Mouse (Mus musculus): ENCODE data around the gene Pitpnm3. TPM values are rescaled to one million over a fixed set of nuclear protein-coding genes. Genes with fewer than 3 reads are reported as not detected.

Gene Pitpnm3
- polyA plus RNA-seq, 1 experiment from 2014 or later = 0.35 TPM

DNA sequence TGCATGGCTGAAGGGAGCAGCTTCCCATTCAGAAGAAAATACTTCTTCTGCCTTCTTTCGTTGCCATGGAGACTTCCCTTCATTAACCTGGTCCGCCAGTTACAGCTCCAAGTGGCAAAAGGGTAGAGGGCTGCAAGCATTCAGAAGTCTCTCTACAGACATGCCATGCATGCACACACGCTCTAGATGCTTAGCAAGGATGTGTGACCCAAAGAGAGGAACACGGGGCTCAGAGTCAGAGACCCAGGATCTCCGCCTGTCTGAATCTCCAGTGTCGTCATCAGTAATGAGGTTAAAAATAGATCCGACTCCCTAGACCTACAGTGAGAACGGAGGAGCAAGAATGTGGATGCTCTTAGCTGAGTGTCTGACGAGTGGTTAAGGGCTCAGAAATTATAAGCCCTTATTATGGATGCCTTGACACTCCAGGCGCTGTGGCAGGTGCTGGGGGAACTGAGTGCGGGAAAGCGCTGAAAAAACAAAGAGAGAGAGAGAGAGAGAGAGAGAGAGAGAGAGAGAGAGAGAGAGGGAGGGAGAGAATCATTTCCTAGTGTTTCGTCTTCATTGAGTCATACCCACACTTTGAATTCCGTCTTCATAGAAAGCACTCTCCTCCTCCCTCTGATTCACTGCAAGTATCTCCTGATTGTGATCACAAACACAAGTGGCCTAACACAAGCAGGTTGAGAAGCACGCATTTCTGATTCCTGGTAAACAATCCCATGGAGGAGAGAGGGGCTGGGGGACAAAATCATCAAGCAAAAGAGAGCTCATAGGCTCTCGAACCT, 95.8 kb downstream of the Pitpnm3 start:
- Histone ChIP-seq H3K9ac (ENCODE audit: low read depth, low read length) (no peak overlapping the region), H3K9me3 (ENCODE audit: control insufficient read depth, low read length) (no peaks in the 10 kb centered on the region), H3K4me1 (ENCODE audit: control insufficient read depth, insufficient read depth, low read length) (peaks cover 21% of the 10 kb centered on the region), H3K4me3 (ENCODE audit: low read length) (no peak overlapping the region), H3K36me3 (ENCODE audit: control insufficient read depth, insufficient read depth, low read length) (no peaks in the 10 kb centered on the region), H3K4me2 (ENCODE audit: low read depth, low read length) (no peak overlapping the region), H3K27ac (ENCODE audit: low read length) (no peak overlapping the region), H3K27me3 (replicated peaks; ENCODE audit: control insufficient read depth, insufficient read depth, low read length) (no peaks in the 10 kb centered on the region)
- 35% methylated on average over 16 of the region's 16 CpGs for WGBS
- ATAC-seq = no peak

DNA sequence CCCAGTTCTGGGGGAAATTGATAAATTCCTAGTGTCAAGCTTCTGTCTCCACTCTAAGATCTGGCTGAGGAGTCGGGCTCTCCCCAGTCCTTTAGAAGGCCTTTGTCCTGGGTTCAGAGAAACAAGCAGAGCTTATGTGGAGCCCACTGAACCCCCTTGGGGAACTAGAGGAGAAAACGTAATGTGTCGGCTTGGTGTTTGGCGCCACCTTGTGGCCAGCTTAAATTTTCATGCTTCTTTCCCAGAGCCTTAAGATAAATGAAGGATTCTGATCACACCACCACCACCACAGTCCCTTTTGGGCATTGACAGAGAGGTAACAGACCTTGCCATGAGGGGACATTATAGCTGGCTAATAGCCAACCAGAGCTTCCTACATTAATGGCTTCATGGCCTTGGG, 97.6 kb downstream of the Pitpnm3 start:
- WGBS = 3% methylated on average over 4 of the region's 4 CpGs
- no peak overlapping the region for H3K27ac ChIP-seq (ENCODE audit: low read length)

DNA sequence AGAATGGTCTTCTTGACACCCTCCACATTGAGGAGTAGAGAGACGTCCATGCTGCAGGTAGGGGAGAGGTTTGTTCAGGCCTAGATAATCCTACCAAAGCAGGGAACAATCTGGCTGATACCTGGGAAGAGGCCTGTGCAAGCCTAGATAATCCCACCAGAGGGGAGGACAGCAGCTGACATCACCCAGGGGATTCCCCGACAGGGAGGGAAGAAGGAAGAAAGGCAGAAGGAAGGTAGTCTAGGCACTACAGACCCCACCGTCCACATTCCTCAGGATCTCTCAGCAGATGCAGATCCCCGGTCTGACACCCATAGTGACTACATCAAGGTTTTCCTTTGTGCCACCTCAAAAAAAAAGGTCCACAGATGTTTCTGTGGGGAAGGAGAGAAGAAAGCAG, 98.2 kb downstream of the Pitpnm3 start, which contains the start of gene Aipl1:
Gene Aipl1, minus strand, starts transcription at position 101 of the 400 bp plus-strand sequence.
- H3K4me3 ChIP-seq (ENCODE audit: low read length) = no peak within 1 kb of the TSS
- no peaks in the 10 kb centered on the region for H3K36me3 ChIP-seq (ENCODE audit: control insufficient read depth, insufficient read depth, low read length)
- H3K9ac ChIP-seq (ENCODE audit: low read depth, low read length) = no peak within 1 kb of the TSS
- no peaks in the 10 kb centered on the region for H3K27me3 ChIP-seq (replicated peaks; ENCODE audit: control insufficient read depth, insufficient read depth, low read length)
- WGBS = 63% methylated on average over 4 of the region's 4 CpGs
- ATAC-seq = no peak
- H3K4me2 ChIP-seq (ENCODE audit: low read depth, low read length) = no peak within 1 kb of the TSS
- no peaks in the 10 kb centered on the region for H3K9me3 ChIP-seq (ENCODE audit: control insufficient read depth, low read length)
- peaks cover 6% of the 10 kb centered on the region; the same call in 1 of the 2 replicates for H3K4me1 ChIP-seq (ENCODE audit: control insufficient read depth, insufficient read depth, low read length)
- H3K27ac ChIP-seq (ENCODE audit: low read length) = no peak within 1 kb of the TSS

More for the DNA sequence above, 97.6 kb downstream of the Pitpnm3 start:
- Histone ChIP-seq H3K36me3 (ENCODE audit: control insufficient read depth, insufficient read depth, low read length) (no peaks in the 10 kb centered on the region), H3K4me3 (ENCODE audit: low read length) (no peak overlapping the region), H3K27me3 (replicated peaks; ENCODE audit: control insufficient read depth, insufficient read depth, low read length) (no peaks in the 10 kb centered on the region), H3K9me3 (ENCODE audit: control insufficient read depth, low read length) (no peaks in the 10 kb centered on the region), H3K4me1 (ENCODE audit: control insufficient read depth, insufficient read depth, low read length) (peaks cover 12% of the 10 kb centered on the region), H3K4me2 (ENCODE audit: low read depth, low read length) (no peak overlapping the region), H3K9ac (ENCODE audit: low read depth, low read length) (no peak overlapping the region)
- ATAC-seq = no peak

DNA sequence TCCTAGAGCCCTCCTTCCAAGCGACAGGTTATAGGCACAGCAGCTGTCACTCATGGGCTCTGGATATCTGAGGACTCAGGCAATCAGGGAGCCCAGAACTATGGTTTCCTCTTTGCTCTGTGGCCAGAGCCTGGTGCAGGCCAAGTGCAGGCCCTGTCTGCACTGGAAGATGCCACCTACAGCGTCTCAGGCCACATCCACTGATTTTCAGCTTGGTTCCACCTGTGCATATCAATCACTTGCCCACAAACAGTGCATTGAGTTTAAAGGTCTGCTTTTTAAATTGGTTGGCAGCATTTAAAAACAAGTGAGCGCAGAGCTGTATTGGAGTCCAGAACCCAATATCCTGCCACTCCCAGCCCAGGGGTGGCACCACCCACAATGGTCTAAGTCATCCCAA, 103.0 kb downstream of the Pitpnm3 start:
- Histone ChIP-seq H3K4me1 (ENCODE audit: control insufficient read depth, insufficient read depth, low read length) (no peaks in the 10 kb centered on the region), H3K27me3 (replicated peaks; ENCODE audit: control insufficient read depth, insufficient read depth, low read length) (peaks cover 3% of the 10 kb centered on the region; the same call in 1 of the 2 replicates), H3K9me3 (ENCODE audit: control insufficient read depth, low read length) (no peaks in the 10 kb centered on the region), H3K4me3 (ENCODE audit: low read length) (no peak overlapping the region), H3K9ac (ENCODE audit: low read depth, low read length) (no peak overlapping the region), H3K27ac (ENCODE audit: low read length) (no peak overlapping the region), H3K4me2 (ENCODE audit: low read depth, low read length) (no peak overlapping the region), H3K36me3 (ENCODE audit: control insufficient read depth, insufficient read depth, low read length) (no peaks in the 10 kb centered on the region)
- 86% methylated on average over 3 of the region's 3 CpGs for WGBS
- ATAC-seq = no peak

DNA sequence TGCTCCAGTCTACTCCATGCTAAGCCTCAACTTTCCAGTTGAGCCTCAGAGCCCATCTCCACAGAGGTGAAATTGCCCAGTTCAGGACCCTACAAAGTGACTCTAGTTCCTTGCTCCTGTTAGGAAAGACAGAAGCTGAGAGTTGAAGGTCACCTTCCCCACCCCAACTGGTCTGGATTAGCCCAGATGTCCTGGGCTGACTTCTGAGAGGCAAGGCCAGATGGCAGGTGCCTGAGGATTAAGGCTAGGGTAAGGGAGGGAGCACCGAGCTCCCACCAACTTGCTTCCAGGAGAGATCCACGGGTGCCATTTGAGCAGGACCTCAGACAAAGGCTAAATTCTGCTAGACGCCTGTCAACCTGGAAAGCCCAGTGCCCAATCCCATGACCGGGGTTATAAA, 103.5 kb downstream of the Pitpnm3 start:
- H3K36me3 ChIP-seq (ENCODE audit: control insufficient read depth, insufficient read depth, low read length) = no peaks in the 10 kb centered on the region
- WGBS = 81% methylated on average over 4 of the region's 4 CpGs
- no peak for ATAC-seq

DNA sequence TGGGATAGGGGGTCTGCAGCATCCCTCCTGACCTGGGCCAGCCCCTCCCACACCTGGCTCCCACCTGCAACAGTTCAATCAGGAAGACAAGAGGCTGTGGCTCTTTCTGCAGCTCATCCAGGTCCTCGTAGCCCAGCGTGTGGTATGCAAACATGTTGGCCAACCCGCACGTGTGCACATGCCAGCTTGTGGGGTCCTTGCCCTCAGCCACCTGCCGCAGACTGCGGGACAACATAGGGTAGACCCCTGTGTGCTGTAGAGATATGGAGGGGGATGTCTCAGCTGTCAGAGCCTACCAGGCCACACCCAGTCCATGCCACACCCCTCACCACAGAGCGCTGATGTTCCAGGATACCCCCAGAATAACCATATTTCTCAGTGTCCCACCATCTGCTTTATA, 104.2 kb downstream of the Pitpnm3 start:
- H3K36me3 ChIP-seq (ENCODE audit: control insufficient read depth, insufficient read depth, low read length) = no peaks in the 10 kb centered on the region
- H3K9me3 ChIP-seq (ENCODE audit: control insufficient read depth, low read length) = no peaks in the 10 kb centered on the region
- 91% methylated on average over 7 of the region's 7 CpGs for WGBS
- H3K9ac ChIP-seq (ENCODE audit: low read depth, low read length) = no peak overlapping the region
- H3K27ac ChIP-seq (ENCODE audit: low read length) = no peak overlapping the region
- no peak overlapping the region for H3K4me3 ChIP-seq (ENCODE audit: low read length)
- no peaks in the 10 kb centered on the region for H3K4me1 ChIP-seq (ENCODE audit: control insufficient read depth, insufficient read depth, low read length)
- ATAC-seq = no peak
- no peak overlapping the region for H3K4me2 ChIP-seq (ENCODE audit: low read depth, low read length)
- peaks cover 3% of the 10 kb centered on the region; the same call in 1 of the 2 replicates for H3K27me3 ChIP-seq (replicated peaks; ENCODE audit: control insufficient read depth, insufficient read depth, low read length)

More for the DNA sequence above, 103.5 kb downstream of the Pitpnm3 start:
- Histone ChIP-seq H3K9ac (ENCODE audit: low read depth, low read length) (no peak overlapping the region), H3K4me3 (ENCODE audit: low read length) (no peak overlapping the region), H3K27me3 (replicated peaks; ENCODE audit: control insufficient read depth, insufficient read depth, low read length) (peaks cover 3% of the 10 kb centered on the region; the same call in 1 of the 2 replicates), H3K27ac (ENCODE audit: low read length) (no peak overlapping the region), H3K4me1 (ENCODE audit: control insufficient read depth, insufficient read depth, low read length) (no peaks in the 10 kb centered on the region), H3K9me3 (ENCODE audit: control insufficient read depth, low read length) (no peaks in the 10 kb centered on the region), H3K4me2 (ENCODE audit: low read depth, low read length) (no peak overlapping the region)

DNA sequence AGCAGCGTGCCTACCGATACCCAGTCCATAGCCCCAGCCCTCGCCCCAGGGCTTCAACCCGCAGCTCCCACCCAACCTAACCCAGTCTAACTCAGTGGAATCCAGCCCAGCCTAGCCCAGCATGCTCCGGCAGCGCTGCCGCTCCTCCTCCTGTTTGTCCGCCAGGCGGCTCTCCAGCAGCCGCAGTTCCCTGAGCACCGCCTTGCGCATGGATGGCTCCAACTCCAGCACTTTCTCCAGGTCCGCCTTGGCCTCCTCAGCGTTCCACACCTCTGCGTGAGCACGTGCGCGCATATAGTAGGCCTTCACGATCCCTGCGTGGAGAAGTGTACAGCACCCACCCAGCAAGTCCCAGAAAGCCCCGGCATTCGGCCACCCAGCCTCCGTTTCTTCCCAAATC, 106.4 kb downstream of the Pitpnm3 start:
- ATAC-seq = 0 out of 2 replicates have a peak, but pooled peaks have one; percentile 28
- Histone ChIP-seq H3K4me3 (ENCODE audit: low read length) (no peak overlapping the region), H3K9me3 (ENCODE audit: control insufficient read depth, low read length) (no peaks in the 10 kb centered on the region), H3K9ac (ENCODE audit: low read depth, low read length) (no peak overlapping the region), H3K27me3 (replicated peaks; ENCODE audit: control insufficient read depth, insufficient read depth, low read length) (peaks cover 3% of the 10 kb centered on the region; the same call in 1 of the 2 replicates), H3K4me1 (ENCODE audit: control insufficient read depth, insufficient read depth, low read length) (no peaks in the 10 kb centered on the region), H3K4me2 (ENCODE audit: low read depth, low read length) (no peak overlapping the region), H3K27ac (ENCODE audit: low read length) (no peak overlapping the region), H3K36me3 (ENCODE audit: control insufficient read depth, insufficient read depth, low read length) (no peaks in the 10 kb centered on the region)
- WGBS = 21% methylated on average over 23 of the region's 23 CpGs

DNA sequence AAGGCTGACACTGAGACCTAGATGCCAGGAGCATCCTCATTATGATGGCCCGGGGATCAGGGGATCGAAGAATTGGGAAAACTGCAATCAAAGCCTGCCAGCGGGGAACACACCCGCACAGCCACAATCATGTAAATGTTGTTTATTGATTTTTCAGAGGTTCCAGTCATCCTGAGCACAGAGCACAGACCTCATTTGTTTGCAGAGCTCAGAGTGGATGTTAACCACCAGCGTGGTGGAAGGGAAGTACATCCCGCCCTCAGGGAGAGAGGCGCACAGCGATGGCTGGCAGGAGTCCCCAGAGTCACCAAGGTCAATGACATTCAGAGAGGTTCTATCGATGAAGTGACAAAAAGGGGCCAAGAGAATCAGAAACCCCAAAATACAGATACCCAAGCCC, 107.7 kb downstream of the Pitpnm3 start:
- Histone ChIP-seq H3K4me1 (ENCODE audit: control insufficient read depth, insufficient read depth, low read length) (no peaks in the 10 kb centered on the region), H3K4me2 (ENCODE audit: low read depth, low read length) (no peak overlapping the region), H3K9me3 (ENCODE audit: control insufficient read depth, low read length) (no peaks in the 10 kb centered on the region), H3K4me3 (ENCODE audit: low read length) (no peak overlapping the region), H3K36me3 (ENCODE audit: control insufficient read depth, insufficient read depth, low read length) (no peaks in the 10 kb centered on the region), H3K9ac (ENCODE audit: low read depth, low read length) (no peak overlapping the region), H3K27ac (ENCODE audit: low read length) (no peak overlapping the region), H3K27me3 (replicated peaks; ENCODE audit: control insufficient read depth, insufficient read depth, low read length) (peaks cover 3% of the 10 kb centered on the region; the same call in 1 of the 2 replicates)
- WGBS = 62% methylated on average over 9 of the region's 9 CpGs
- ATAC-seq = no peak

DNA sequence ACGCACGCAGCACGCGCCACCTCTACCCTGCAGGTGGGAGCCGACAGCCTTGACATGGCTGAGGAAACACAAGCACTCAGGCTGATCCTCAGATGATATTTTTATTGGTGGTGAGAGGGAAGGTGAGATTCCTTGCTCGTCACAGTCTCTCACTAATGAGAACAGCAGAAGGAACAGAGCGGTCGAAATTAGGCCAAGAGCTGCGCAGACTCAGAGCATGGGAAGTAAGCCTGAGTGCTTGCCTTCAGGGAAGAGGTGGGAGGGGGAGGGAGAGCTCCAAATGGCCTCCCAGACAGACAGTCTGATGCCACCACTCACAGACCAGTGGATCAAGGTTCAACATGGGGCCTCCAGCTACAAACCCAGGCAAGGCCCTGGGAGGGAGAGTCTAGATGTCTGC, 109.1 kb downstream of the Pitpnm3 start:
- no peak overlapping the region for H3K9ac ChIP-seq (ENCODE audit: low read depth, low read length)
- H3K4me1 ChIP-seq (ENCODE audit: control insufficient read depth, insufficient read depth, low read length) = no peaks in the 10 kb centered on the region
- ATAC-seq = no peak
- no peak overlapping the region for H3K4me3 ChIP-seq (ENCODE audit: low read length)
- H3K9me3 ChIP-seq (ENCODE audit: control insufficient read depth, low read length) = no peaks in the 10 kb centered on the region
- 89% methylated on average over 9 of the region's 9 CpGs for WGBS
- no peak overlapping the region for H3K27ac ChIP-seq (ENCODE audit: low read length)
- H3K27me3 ChIP-seq (replicated peaks; ENCODE audit: control insufficient read depth, insufficient read depth, low read length) = peaks cover 3% of the 10 kb centered on the region; the same call in 1 of the 2 replicates
- H3K4me2 ChIP-seq (ENCODE audit: low read depth, low read length) = no peak overlapping the region
- H3K36me3 ChIP-seq (ENCODE audit: control insufficient read depth, insufficient read depth, low read length) = no peaks in the 10 kb centered on the region
